Mouse (Mus musculus) liver (tissue): ENCODE measurements around the gene Slc22a4.

ENCODE experiments used
- DNase-seq: peaks from one replicate; pipeline ENCODE4 v3.0.0-alpha.2; 2020; ENCODE audit warnings: mixed read lengths

The Slc22a4 gene

DNA sequence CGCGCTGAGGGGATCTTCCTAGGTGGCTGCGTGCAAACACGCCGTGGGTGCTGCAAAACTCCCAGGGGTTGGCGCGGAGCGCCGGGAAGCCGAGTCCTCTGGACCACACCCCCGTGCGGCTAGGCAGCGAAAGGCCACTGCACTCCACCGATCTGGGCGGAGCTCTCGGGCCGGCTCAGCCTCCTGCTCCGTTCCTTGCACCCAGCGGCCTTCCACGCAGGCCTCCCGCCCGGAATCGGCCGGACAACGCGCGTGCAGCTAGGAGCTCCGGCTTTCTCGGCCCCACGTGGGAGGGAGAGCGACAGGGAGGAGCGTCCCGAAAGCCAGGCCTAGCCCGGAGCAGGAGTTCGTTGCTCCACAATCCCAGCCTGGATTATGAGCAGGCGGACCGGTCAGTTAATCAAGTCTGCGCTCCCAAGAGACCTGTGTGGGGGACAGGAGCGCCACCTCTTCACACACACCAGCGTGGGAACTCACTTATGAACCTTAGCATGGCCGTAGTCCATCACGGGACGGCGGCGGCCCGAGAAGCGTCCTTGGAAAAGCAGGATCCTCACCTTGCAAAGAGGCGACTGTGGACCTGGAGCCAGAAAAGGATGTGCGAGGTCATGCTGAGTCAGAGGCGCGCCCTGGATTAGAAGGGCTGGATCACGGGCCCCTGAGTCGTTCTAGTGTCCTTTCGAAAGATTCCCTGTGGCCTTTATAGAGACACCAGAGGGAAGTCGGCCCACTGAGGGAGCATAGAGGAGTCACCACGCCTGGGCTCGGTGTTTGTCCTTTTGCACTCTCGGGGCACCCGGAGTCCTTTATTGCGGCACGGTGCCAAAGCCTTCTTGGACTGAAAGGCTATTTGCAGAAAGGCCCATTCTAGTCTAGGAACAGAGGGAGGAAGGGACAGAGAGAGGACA is at the start of gene Slc22a4:
TSS of gene Slc22a4 (minus strand) at position 47 of the 908 bp plus-strand sequence.
- DNase-seq = peak; percentile 95

DNA sequence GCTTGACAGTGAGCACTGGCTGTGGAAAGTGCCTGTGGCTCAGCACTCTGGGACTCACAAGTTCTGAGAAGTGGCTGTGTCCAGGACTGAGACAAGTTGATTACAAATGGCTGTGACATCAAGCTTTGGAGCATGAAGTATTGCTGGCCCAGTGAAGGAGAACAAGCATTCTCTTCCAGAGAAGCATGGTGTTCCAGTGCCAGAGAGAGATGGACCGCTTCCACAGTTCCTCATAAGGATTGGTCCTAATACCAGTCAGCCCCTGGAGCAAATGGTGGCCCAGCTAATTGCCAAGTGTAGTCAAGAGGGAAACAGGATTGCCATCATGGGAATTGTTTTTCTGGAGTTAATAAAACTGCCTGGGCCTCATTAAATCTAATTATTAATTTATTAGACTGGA is 48.2 kb upstream of the Slc22a4 start:
- no peak for DNase-seq

DNA sequence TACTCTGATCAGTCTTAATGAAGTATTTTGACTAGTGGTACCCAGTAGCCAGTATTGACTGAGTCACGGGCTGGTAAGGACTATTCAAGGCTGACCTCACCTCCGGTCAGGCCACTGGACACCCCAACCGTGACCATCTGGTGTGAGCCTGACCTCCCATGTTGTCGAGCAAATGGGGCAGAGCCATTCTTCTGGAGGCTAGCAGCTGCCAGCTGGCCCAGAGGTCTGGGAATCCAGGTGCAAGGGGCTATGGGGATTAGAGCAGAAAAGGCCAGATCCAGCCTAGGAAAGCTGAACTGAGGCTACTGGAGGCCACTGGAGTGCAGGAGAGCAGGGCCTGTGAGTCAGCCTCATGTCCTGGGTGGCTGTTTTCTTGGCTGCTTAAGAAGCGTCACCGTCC is 47.5 kb upstream of the Slc22a4 start:
- DNase-seq = no peak

DNA sequence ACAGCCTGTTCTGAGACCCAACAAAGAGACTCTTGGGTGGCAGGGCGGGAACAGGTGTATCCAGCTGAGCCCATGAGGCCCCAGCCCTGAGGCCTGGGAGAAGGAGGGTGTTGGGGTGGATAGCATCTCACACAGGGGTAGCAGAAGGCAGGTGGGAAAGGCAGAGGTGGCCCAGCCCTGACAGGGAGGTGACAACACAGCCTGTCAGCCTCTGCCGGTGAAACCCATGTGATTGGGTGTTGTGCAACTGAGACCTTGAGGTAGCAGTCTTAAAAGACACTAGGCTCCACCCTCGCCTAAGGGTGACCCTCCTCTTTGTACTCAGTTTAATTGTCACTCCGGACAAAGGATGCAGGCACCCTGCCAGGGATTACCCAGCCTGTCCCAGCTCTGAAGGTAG is 45.4 kb upstream of the Slc22a4 start:
- no peak for DNase-seq

DNA sequence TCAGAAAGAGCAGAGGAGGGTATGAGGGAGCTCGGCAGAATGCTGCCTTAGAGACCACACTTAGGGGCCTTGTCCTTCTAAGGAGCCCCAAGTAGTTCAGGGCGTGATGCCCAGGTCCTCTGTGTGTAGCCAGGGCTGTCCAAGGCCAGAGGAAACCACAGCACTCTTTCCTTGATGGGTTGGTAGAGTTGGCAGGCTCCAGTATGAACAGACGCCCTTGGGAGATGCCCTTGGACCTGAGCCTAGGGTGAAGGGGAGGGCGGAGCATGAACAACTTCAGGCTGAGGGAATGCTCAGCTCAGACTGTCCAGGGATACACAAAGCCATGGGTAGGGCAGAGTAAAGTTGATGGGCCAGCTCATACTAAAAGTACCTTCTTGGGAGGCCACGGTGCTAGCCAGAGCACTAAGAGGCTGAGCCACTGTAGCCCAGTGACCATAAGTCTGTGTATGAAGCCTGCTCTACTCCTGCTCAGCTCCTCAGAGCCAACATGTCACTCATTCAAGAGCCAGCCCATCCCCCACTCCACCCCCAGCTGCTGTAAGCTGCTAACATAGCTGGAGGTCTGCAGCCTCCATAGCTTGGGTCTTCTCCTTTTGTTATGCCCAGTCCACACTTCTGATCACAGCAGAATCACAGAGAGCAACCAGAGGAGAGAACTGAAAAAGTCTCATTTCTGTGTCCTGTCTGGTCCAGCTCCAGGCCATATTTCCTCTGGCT is 44.0 kb upstream of the Slc22a4 start:
- no peak for DNase-seq

DNA sequence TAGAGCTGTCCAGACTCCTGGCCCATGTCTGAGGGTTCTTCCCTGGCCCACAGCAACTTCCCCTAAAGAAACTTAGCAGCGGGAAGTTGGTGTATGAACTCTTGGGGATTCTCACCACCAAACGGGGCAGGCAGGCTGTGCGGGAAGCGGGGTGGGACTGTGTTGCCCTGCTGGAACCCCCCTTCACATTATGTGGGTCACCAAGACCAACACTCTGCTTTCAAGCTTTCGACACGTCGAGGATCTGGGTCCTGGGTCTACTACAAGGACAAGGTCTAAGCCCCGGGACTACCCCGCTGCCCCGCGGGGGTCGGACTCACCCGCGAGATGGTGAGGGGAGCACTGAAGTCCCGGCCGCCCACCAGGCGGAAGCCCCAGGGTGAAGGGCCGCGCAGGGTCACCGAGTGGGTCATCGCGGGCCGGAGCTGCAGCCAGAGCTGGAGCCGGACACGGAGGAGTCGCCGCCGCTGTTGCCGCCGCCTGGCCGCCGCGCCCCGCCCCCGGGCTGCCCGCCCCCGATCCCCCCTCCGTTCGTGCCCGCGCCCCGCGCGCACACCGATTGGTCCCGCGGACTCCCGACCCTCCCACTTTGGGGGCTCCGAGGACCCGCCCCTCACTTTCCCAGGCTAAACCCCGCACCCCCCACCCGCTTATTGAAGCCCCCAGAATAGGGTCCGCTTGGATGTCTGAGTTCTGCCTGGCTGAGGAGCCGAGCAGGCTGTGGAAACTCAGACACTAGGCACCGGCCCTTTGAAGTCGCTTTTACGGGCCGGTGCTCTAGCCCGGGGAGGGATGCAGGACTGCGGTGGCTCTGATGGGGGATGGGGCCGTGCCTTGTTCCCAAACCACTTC is 40.9 kb upstream of the Slc22a4 start, which contains the start of gene Pdlim4:
TSS of gene Pdlim4 (minus strand) at position 495 of the 852 bp plus-strand sequence.
- peak; percentile 55 for DNase-seq

DNA sequence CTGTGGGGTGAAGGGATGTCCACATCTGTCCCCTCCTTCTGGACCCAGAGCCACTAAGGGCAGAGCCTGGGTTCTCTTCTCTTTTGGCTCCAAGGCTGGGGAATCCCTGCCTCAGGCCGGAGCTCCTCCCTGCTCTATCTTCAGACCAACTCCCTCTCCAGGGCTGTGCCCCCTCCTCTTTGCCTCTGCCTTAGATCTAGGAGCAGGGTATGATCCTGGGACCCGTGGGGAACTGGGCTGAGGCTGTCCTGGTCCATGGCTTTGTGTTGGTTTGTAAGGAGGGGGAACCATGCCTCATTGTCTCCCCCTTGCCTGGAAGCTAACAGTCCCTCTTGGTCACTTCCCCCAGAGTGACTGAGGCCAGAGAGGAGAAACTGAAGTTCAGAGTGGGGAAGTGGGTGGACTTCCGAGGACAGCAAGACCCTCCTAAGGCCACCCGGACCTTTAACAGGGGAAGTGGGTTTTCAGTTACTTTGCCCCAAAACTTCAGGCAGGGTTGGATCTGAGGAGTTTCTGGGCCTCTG is 40.2 kb upstream of the Slc22a4 start:
- no peak for DNase-seq

DNA sequence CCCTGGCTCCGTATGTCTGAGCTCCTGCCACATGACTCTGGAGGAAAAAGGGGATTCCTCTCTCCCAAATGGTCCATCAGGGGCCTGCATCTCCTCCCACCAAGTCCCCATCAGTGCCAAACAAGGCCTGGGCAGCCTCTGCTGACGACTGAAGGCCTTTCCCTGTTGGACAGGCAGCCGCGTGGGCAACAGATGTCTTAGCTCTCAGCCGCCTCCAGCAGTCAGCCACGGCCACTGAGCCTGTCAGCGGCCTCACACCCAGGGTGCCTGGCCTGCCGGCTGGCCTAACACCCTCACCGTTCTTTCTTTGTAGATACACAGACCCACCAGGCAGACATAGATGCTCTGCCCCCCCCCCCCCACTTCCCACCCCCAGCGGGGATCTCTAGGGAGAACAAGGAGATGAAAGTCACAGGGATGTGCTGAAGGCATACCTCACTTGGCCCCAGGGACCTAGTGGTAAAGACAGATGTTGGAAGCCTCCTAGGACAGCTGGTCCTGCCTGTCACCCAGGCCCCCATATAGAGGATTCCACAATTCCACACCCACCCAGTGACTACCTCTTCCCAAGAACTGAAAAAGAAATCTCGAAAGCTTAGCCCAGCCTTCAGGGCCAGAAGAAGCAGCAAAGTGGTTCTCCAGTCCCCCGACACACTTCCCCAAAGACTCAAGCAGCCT is 39.6 kb upstream of the Slc22a4 start:
- no peak for DNase-seq

DNA sequence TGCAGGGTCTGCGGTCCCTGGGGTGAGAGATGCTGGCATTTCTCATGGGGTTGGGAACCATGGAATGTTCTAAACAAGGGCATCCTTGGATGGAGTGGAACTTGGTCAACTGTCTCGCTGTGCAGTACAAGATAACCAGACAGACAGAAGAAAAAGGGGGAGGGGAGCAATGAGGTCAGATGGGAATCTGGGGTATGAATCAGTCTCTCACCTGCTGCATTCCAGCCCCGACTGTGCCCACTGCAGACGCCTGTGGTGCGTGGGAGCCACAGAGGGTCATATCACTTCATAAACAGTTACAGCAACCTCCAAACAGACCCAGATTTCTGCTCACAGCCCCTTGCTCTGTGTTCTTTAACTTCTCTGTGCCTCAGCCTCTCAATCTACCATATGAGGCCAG is 38.5 kb upstream of the Slc22a4 start:
- DNase-seq = no peak

DNA sequence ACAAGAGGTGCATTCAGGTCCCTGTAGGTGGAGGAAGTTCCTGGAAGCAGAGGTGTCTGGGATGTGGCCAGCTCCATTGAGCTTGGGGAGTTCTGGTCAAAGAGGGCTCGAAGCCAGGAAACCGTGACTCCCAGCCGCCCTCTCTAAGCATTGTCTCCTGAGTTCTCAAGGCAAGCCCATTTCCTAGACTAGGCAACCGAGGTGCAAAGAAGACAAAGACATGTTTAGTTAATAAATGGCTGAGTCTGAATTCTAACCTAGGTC is 38.0 kb upstream of the Slc22a4 start:
- no peak for DNase-seq

DNA sequence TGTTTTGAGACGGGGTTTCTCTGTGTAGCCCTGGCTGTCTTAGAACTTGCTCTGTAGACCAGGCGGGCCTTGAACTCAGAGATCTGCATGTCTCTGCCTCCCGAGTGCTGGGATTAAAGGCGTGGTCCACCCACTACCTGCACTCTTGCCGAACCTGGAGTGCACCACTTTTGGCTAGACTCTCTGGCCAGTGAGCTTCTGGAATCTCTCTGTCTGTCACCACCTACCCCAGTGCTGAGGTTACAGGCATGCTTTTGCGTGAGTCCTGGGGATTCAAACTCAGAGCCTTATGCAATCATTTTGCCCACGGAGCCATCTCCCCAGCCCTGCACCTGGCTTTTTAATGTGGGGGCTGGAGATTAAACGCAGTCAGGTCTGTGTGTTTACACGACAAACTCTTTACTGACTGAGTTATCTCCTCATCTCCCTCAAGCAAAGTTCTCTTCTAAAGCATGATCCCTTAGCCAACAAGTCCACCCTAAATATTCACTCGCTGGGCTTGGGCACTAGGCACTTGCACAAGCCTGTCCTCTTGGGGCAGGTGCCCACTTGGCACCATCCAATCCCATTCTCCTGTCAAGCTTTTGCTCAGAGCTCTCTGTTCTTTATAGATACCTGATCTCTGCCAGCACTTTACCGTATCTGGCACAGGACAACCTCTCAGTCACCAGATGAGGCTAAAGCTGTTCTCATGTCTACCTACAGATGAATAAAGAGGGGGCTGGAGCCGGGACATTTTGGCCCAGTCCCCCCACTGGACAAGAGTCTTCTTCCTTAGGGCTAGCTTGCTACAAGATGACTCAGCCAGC is 37.4 kb upstream of the Slc22a4 start:
- no peak for DNase-seq

DNA sequence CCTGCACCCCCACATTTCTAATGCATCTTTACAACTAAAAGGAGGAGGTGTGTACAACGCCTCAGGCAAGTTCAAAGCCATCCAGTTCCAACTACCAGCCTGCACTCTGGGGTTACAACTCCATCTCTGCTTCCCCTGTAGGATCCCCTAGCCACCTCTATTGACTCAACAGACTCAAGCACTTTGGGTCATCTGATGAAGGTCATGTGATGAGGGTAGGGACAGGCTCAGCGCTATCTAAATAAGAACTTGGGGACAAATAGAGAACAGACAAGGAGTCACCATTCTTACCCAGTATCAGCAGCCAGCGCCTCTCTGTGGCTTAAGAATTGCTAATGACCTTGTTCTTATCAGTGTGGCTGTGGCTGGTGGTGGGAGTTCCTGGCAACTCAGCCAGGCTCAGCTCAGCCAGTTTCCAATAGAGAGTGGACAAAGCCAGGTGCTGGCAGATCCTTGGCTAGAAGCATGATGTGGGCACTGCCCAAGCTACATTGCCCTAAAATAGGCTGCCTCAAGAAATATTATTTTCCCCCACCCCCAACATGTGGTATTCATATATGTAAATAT is 36.6 kb upstream of the Slc22a4 start:
- DNase-seq = no peak

DNA sequence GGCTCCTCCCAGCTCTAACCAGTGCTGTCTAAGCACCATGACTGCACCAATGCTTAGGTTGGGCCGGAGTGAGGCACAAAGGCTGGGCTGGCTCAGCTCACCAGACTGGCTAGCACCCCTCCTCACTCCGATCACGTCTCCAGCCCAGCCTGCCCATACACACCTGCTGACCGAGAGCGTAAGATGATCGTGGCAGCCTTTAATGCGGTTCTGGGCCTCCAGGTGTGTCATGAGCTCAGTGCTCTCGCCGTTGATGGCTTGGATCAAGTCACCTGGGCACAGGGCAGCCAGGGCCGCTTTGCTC is 35.5 kb upstream of the Slc22a4 start:
- no peak for DNase-seq

DNA sequence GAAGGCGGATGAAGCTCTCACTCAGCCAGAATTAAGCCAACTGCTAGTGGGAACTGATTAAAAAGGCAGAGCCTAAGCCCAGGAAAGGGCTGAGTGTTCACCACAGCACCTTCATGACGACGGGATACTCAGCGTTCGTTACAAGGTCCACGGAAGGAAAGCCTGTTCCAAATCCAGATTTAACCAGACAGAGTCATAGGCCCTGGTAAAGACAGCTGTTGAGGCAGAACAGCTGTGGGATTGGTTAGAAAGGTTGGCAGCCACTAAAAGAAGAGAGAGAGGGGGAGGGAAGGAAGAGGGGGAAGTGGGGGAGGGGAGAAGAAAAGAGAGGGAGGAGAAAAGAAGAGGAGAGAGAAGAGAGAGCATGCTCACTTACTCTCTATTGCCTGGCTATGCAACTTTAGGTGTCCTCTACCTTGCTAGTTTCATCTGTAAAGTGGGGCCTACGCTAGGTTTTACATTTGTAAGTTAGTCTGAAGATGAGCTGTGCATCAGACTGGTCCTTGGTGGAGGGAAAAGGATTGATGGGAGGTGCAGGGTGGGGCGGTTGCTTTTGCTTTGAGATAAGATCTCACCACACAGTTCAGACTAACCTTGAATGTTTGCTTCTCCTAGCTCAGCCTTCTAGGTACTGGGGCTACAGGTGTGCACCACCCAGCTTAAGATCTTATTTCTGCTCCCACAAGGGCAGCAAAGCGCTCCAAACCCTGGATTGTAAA is 35.0 kb upstream of the Slc22a4 start:
- no peak for DNase-seq

DNA sequence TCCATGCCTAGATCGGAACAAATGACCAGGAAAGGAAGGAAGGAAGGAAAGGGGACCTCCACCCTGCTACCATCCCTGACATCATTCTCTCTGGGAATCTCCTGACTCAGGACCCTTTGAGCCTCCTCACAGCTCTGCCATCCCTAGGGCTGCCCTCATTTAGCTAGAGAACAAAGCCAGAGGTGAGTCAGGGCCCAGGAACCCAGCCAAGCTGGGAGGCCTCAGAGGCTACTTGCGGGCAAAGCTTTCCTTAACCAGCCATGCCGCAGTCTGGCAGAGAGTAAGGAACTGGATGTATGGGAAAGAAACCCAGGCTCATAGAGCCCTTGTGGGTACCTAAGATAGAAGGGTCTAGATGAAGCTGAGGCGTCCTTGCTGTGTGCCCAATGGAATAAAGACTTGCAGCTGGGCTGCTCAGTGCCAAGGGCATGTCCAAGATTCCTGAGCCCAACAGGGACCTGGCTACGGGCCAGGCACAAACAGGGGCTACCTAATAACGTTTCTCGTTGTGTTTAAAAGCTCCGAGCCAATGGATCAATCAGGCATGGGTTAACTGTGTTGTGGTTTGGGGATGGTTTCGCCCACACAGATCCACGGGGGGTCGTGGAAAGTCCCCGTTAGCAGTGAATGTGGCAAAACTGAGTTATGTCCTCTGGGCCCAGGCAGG is 34.3 kb upstream of the Slc22a4 start:
- no peak for DNase-seq

DNA sequence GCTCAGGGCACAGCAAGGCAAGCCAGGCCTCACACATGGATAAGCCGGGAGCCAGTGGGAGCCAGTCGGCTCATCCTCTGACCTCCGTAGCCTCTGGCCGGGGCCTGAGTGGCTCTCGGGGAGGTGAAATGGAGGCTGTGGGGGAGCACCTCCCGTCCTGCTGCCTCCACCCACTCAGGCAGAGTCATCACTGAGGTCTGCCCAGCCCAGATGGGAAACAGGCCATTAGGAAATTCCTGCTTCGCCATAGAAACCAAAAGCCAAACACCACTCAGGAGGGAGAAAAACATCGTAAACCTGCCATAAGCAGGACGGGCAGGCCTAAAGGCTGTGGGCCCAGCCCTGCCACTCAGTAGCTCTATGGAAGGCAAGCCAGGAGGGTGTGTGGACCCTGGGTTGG is 32.4 kb upstream of the Slc22a4 start:
- no peak for DNase-seq

DNA sequence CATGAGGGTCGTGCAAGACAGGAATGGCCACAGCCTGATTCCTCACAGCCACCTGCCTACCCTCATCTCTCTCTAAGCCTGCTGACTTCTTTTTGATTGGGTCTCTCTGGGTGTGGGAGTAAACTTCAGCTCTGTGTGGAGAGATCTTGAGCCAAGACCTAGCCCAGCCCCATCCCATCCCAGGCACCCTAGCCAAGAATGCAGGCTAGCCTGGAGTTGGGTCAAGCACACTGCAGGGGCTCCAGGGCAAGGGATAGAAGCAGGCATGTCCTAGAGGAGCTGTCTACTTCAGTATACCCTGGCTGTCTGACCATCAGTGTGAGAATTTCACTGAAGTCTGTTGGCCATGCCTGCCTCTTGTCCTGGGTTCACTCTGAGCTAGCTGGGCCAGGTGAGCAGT is 31.6 kb upstream of the Slc22a4 start:
- no peak for DNase-seq

DNA sequence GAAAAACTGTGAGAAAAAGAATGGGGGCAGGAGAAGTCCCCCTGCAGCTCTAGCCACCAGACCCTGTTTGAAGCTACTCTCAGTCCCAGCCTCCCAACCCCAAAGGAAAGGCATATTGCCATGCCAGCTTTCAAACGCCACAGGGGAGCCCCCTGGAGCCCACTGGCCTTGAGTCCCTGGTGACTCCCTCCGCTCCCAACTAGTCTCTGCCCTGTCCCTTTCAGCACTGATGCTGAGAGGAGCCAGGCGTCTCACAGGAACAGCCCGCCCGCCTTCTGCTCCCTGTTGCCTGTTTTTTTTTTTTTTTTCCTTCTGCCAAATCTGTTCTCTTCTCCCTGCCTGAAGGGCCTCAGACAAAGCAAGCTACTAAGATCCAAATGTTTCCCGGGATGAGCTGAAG is 30.8 kb upstream of the Slc22a4 start:
- DNase-seq = no peak

DNA sequence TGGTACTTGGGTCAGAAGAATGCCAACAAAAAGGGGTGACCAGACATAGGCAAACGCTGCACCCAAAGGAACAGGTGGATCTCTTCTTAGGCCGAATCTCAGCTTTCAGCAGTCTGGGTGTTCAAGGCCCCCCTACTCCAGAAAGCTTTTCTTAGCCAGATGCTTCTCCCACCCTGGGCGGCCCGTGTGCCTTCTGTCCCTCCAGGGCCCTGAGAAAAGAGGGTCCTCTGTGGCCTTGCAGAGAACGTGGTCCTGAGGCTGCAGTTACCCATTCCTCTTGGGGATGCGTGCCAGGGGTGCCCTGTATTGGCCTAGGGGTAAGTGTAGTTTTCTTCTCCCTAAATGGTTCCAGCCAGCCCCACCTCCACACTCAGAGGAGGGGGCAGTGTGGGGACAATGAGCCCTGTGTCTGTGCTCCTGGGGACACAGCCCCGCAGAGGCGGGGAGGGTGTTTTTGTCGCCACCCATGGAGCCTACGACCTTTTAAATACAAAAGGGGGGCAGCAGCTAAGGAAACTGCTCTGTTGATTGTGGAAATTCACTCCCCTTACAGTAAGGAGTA is 30.2 kb upstream of the Slc22a4 start:
- no peak for DNase-seq

DNA sequence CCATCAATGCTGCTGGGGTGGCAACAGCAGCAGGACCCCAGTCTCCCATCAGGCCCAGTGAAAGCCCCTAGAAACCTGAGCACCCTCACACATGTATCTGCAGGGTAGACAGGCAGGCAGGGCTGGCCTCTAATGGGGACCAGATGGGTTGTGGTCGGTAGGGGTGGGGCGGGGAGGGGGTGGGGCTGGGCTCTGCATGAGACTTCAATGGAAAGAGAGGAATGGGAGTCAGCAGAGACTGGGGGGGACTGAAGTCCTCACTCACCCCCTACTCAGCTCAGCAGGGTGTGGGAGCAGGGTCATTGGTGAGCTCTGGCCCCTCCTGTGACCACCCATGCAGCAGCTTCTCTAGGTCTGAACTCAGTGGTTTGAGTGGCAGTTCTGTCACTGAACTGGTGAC is 29.5 kb upstream of the Slc22a4 start:
- no peak for DNase-seq
